Mouse (Mus musculus) lung, postnatal 0 days (tissue): ENCODE data around the gene Rtn4rl2.

Source experiments
- CTCF ChIP-seq: IDR thresholded peaks from 2 replicates; pipeline ENCODE4 v1.5.1; 2016; ENCODE audit warnings: antibody characterized with exemption, mild to moderate bottlenecking
- EP300 ChIP-seq: IDR thresholded peaks from 2 replicates; pipeline ENCODE4 v1.6.1; 2016; ENCODE audit warnings: antibody characterized with exemption, mild to moderate bottlenecking, control low read depth

DNA sequence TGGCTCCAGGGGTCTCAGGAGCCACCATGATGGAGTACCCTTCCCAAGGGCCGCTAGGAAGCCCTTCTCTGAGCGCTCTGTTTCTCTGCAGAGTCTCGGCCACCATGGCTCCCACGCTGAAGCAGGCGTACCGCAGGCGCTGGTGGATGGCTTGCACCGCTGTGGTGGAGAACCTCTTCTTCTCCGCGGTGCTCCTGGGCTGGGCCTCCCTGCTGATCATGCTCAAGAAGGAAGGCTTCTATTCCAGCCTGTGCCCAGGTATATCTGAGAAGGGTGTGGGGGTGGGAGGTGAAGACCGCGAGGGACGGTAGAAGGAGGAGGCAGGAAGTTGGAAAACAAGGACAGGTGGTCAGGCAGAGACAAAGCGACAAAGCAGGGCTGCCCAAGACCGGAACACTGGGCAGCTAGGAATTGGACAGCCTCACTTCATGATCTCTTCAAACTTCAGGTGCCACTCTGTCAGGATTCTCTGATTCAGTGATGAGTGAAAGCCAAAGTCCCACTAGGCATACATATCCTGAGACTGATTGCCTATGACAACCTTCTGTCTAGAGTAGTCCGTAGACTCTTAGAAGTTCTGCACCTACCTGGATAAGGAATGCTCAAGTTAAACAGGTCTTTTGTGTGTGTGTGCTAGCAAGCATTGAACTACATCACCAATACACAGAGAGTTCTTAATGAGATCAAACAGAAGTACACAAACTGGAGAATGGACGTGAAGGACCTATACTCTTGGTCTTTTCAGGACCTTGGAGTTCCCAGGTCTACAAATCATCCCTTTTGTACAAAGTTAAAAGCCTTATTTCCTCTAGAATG lies 45.6 kb downstream of the Rtn4rl2 start:
- no peak for TF ChIP-seq CTCF
- TF ChIP-seq EP300: no peak
